In the genomic region with DNA sequence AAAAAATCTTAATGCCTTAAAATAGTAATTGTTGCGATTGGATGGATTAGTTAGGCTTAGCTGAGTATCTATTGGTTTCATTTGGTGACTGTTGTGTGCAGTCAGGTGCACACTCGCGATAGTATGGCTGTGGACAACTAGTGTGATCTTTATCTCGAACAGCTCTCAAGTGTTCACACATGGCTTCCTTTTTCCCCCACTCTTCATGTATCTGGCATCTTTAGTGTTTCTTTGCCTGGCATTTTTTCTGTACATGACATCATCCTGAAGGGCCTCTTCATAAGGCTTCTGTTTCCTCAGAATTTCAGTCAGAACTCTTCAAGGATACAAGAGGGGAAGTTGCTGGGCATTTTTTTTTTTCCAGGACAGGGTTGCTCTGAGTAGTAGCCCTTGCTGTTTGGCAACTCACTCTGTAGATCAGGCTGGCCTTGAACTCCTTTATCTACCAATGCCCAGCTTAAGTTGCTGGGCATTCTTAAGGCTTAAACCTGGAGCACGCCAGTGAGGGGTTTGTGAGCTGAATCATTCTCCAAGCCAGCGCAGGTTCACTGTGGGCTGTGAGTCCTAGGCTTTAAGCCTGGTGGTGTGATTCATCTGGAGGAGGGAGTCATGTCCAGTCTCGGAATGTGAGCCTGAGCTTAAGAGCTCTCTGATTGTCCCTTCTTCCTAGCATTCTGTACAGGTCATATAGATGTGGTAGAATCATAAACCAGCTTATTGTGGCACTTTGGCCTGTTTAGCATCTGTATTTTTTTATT, we compare ENCODE assay signal across 12 mouse cellular contexts. TPM values are rescaled to one million over a fixed set of nuclear protein-coding genes. Genes with fewer than 3 reads are reported as not detected.
DNase-seq lines count a peak whose midpoint lies in the region; ATAC-seq and TF ChIP-seq lines count a peak whose summit lies in the region.
"Had no signal": no experiment of that assay in that cellular context is flagged by ENCODE, and none has a peak within 500 bp of the region (broad histone marks: within the 10 kb centered on the region; RNA-seq: fewer than 3 reads in every experiment).

No protein-coding gene starts in this region.

- 0 out of 2 replicates have a peak, but pooled peaks cover 3% of the 10 kb centered on the region for H3K36me3 ChIP-seq in lung, postnatal 0 days (ENCODE audit: insufficient read depth, low read length)
- H3K36me3 ChIP-seq in macrophage (ENCODE audit: inconsistent target) = peaks cover 10% of the 10 kb centered on the region; the same call in 1 of the 2 replicates
- peaks cover 16% of the 10 kb centered on the region for H3K36me3 ChIP-seq in hindbrain, embryonic 13.5 days
- H3K36me3 ChIP-seq: intestine, embryonic 15.5 days had no signal

- TF ChIP-seq EP300 in lung, postnatal 0 days (IDR thresholded peaks at IDR 0.05) = peak; percentile 47

- TF ChIP-seq CTCF in lung, postnatal 0 days (IDR thresholded peaks at IDR 0.05) = no peak

- no peaks in the 10 kb centered on the region for H3K9me3 ChIP-seq in lung, postnatal 0 days (ENCODE audit: low read length)
- no peaks in the 10 kb centered on the region for H3K9me3 ChIP-seq in hindbrain, embryonic 13.5 days
- H3K9me3 ChIP-seq: intestine, embryonic 15.5 days; megakaryocyte, embryonic 14.5 days had no signal

- H3K4me3 ChIP-seq in lung, postnatal 0 days (ENCODE audit: low read depth, low read length) = no peak overlapping the region
- H3K4me3 ChIP-seq in macrophage (ENCODE audit: inconsistent target) = no peak overlapping the region
- no peak overlapping the region for H3K4me3 ChIP-seq in hindbrain, embryonic 13.5 days
- H3K4me3 ChIP-seq: intestine, embryonic 15.5 days; megakaryocyte, embryonic 14.5 days had no signal

- H3K9ac ChIP-seq in lung, postnatal 0 days (replicated peaks; ENCODE audit: low read depth) = no peak overlapping the region
- H3K9ac ChIP-seq in hindbrain, embryonic 13.5 days = no peak overlapping the region
- H3K9ac ChIP-seq: intestine, embryonic 15.5 days had no signal

- DNase-seq in lung, postnatal 0 days (ENCODE audit: low spot score) = peak; percentile 72
- DNase-seq in lung, postnatal 10 days = no peak
- DNase-seq in Muller cell, postnatal 12 days (ENCODE audit: inconsistent ontology term) = peak; percentile 11
- DNase-seq in brain, adult 2 months (ENCODE audit: low read depth, low spot score) = peak; percentile 55
- DNase-seq in right cerebral cortex, adult 2 months (ENCODE audit: low spot score in 2 of 2) = no peak
- DNase-seq: heart, postnatal 4 days; kidney, postnatal 14 days; thymus, postnatal 36 days had no signal

- no peak overlapping the region for H3K27ac ChIP-seq in lung, postnatal 0 days (ENCODE audit: low read length)
- H3K27ac ChIP-seq in macrophage = peak overlapping the region; percentile 64
- no peak overlapping the region for H3K27ac ChIP-seq in hindbrain, embryonic 13.5 days
- H3K27ac ChIP-seq: intestine, embryonic 15.5 days had no signal

- H3K4me2 ChIP-seq in lung, postnatal 0 days (replicated peaks; ENCODE audit: low read depth, low read length) = no peak overlapping the region
- no peak overlapping the region for H3K4me2 ChIP-seq in hindbrain, embryonic 13.5 days
- H3K4me2 ChIP-seq: intestine, embryonic 15.5 days had no signal

- peaks cover 67% of the 10 kb centered on the region; the same call in 1 of the 2 replicates for H3K79me2 ChIP-seq in macrophage (ENCODE audit: inconsistent target)

- H3K27me3 ChIP-seq in lung, postnatal 0 days (replicated peaks; ENCODE audit: insufficient read depth, low read length) = no peaks in the 10 kb centered on the region
- H3K27me3 ChIP-seq in hindbrain, embryonic 13.5 days = no peaks in the 10 kb centered on the region
- H3K27me3 ChIP-seq: intestine, embryonic 15.5 days; megakaryocyte, embryonic 14.5 days had no signal

- ATAC-seq in lung, postnatal 0 days = peak; percentile 81
- ATAC-seq in hindbrain, embryonic 13.5 days (ENCODE audit: low FRiP score) = no peak
- ATAC-seq: intestine, embryonic 15.5 days had no signal

- H3K4me1 ChIP-seq in lung, postnatal 0 days (ENCODE audit: insufficient read depth, low read depth, low read length) = no peaks in the 10 kb centered on the region
- no peaks in the 10 kb centered on the region for H3K4me1 ChIP-seq in hindbrain, embryonic 13.5 days (replicated peaks)
- H3K4me1 ChIP-seq: intestine, embryonic 15.5 days had no signal

- 62% methylated on average over 7 of the region's 7 CpGs for WGBS in lung, postnatal 0 days
- 70% methylated on average over 6 of the region's 7 CpGs for WGBS in macrophage (ENCODE audit: missing documents)
- 92% methylated on average over 7 of the region's 7 CpGs for WGBS in hindbrain, embryonic 13.5 days

RNA-seq across cellular contexts. Expression of gene Ube2q2, which starts 22.2 kb away (rescaled TPM):
- 24.5 and 26.1 TPM in 2 replicates for polyA plus RNA-seq in lung, postnatal 0 days (2015; fragmentation: Nextera tagmentation; extraction: Ambion mirVana)
- 100 to 1,000 TPM in 3 of 26 experiments, 10 to 100 TPM in 23; 56.9 to 217 (median 80.4) TPM for total RNA-seq in macrophage (2018; cell fraction: chromatin; rRNA removed)
- total RNA-seq in macrophage (2018; cell fraction: cytosol; rRNA removed) = 10 to 100 TPM; 38.7 to 75.7 (median 52.8) TPM
- 100 to 1,000 TPM in 3 of 26 experiments, 10 to 100 TPM in 23; 33.1 to 124 (median 56.3) TPM for total RNA-seq in macrophage (2018; cell fraction: nucleus; rRNA removed)
- polyA plus RNA-seq in macrophage (2018) = 35.8 to 55.3 TPM (median 43.9 TPM) in 3 replicates
- polyA plus RNA-seq in hindbrain, embryonic 13.5 days (2015; fragmentation: Nextera tagmentation; extraction: Ambion mirVana) = 39.9 and 42.3 TPM in 2 replicates

RNA-seq across cellular contexts. Expression of gene Fbxo22, which starts 37.9 kb away (rescaled TPM):
- 27.4 and 34.0 TPM in 2 replicates for polyA plus RNA-seq in lung, postnatal 0 days (2015; fragmentation: Nextera tagmentation; extraction: Ambion mirVana)
- total RNA-seq in macrophage (2018; cell fraction: chromatin; rRNA removed) = 10 to 100 TPM; 34.9 to 75.8 (median 57.7) TPM
- total RNA-seq in macrophage (2018; cell fraction: cytosol; rRNA removed) = 10 to 100 TPM; 21.2 to 39.0 (median 31.7) TPM
- 10 to 100 TPM; 33.5 to 90.9 (median 56.7) TPM for total RNA-seq in macrophage (2018; cell fraction: nucleus; rRNA removed)
- 38.0 to 41.7 TPM (median 41.3 TPM) in 3 replicates for polyA plus RNA-seq in macrophage (2018)
- 84.3 and 85.2 TPM in 2 replicates for polyA plus RNA-seq in hindbrain, embryonic 13.5 days (2015; fragmentation: Nextera tagmentation; extraction: Ambion mirVana)

Comparison
In these comparisons a context has a peak if more than half of its experiments do, and no peak if none do; other contexts are left out.
1. DNase-seq: peak in lung, postnatal 0 days (single experiment), Muller cell, postnatal 12 days (single experiment) and brain, adult 2 months (single experiment); none in lung, postnatal 10 days (single experiment) and right cerebral cortex, adult 2 months (0 of 2).